Mouse (Mus musculus) liver, embryonic 13.5 days (tissue): ENCODE measurements around the gene Cdkal1. TPM values are rescaled to one million over a fixed set of nuclear protein-coding genes. Genes with fewer than 3 reads are reported as not detected.

Experiments
- ATAC-seq: fragments of 200-750 bp; cut with Nextera tagmentation; 2 replicates; pipeline ENCODE4 v1.8.0; 2017; ENCODE audit warnings: low read depth, mild to moderate bottlenecking, moderate number of reproducible peaks, moderate library complexity
- DNase-seq: peaks from one replicate; pipeline ENCODE4 v3.0.0; 2022
- H3K27ac ChIP-seq: fragments of 300-500 bp; sonication (generic); 2 replicates; pipeline ENCODE4 v1.5.1; 2015; ENCODE audit warnings: moderate library complexity, mild to moderate bottlenecking, inconsistent platforms
- H3K27me3 ChIP-seq: fragments of 300-500 bp; sonication (generic); 2 replicates; pipeline ENCODE4 v1.6.1; 2015; ENCODE audit warnings: mild to moderate bottlenecking, inconsistent platforms
- H3K36me3 ChIP-seq: fragments of 300-500 bp; sonication (generic); 2 replicates; pipeline ENCODE4 v1.6.1; 2015; ENCODE audit warnings: mild to moderate bottlenecking, inconsistent platforms
- H3K4me1 ChIP-seq: fragments of 300-500 bp; sonication (generic); replicated peaks from 2 replicates; pipeline ENCODE4 v1.6.1; 2015; ENCODE audit warnings: inconsistent platforms
- H3K4me2 ChIP-seq: fragments of 300-500 bp; sonication (generic); 2 replicates; pipeline ENCODE4 v1.6.1; 2015; ENCODE audit warnings: inconsistent platforms, mild to moderate bottlenecking, moderate library complexity
- H3K4me3 ChIP-seq: fragments of 300-500 bp; sonication (generic); replicated peaks from 2 replicates; pipeline ENCODE4 v1.5.1; 2015; ENCODE audit warnings: mild to moderate bottlenecking, inconsistent platforms
- H3K9ac ChIP-seq: fragments of 300-500 bp; sonication (generic); 2 replicates; pipeline ENCODE4 v1.6.1; 2015; ENCODE audit warnings: mild to moderate bottlenecking, inconsistent platforms
- H3K9me3 ChIP-seq: fragments of 300-500 bp; sonication (generic); replicated peaks from 2 replicates; pipeline ENCODE4 v1.6.1; 2016; ENCODE audit warnings: inconsistent platforms
- WGBS: fragments of 180-500 bp; shearing (Covaris S2); methylation state at CpG from one replicate; pipeline ENCODE4 v1.1.7; 2015; ENCODE audit not compliant: insufficient replicate concordance; 5-methylcytosine and 5-hydroxymethylcytosine counted together
- polyA plus RNA-seq: library from polyadenylated mRNA; unstranded; fragments of >200 nt; fragmentation: Nextera tagmentation; extraction: Ambion mirVana; gene quantifications from 2 replicates; pipeline ENCODE4 v1.2.1, GENCODE M21; 2015

Cdkal1 gene
- polyA plus RNA-seq, 1 experiment from 2014 or later, result 10.0 TPM

DNA sequence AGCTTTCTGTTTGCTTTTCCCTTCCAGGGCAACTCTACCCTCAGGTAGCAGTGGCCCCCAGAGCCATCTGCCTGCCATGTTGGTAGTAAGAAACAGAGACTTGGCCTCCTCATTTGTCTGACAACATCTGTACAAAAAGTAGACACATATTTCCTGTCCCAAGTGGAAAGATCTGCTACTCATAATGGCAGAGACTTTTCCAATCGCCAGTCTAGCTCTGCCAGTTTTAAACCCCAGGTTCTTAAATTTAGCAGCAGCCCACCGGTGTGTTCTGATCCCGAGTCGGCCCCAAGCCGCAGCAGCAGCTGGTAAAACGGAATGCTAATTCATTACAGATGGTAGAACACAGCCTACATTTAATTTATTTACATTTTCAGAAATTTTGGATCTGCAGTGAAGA is 251.9 kb downstream of the Cdkal1 start:
- 84% methylated on average over 6 of the region's 6 CpGs for WGBS
- Histone ChIP-seq H3K4me3 (no peak overlapping the region), H3K27ac (no peak overlapping the region), H3K4me2 (no peak overlapping the region), H3K9me3 (no peaks in the 10 kb centered on the region), H3K9ac (no peak overlapping the region), H3K4me1 (no peaks in the 10 kb centered on the region), H3K27me3 (no peaks in the 10 kb centered on the region), H3K36me3 (no peaks in the 10 kb centered on the region)
- no peak for ATAC-seq
- DNase-seq, result no peak

DNA sequence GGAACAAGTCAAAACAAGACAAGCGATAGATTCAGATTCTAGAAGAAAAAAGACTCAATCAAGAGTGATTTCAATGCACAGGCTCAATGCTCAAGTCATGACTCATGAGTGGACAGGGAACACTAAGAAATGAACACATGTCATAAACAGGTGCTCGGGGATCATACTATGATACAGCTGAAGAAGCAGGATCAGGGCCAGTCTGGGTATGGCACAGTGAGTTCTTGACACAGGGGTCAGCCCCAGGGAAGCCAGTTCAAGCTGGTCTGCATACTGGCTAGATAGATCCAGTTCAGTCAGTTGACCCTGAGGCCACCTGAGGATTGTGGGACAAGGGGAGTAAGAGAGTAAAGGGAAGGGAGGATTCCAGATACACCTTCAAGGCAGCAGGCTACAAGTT is 254.4 kb downstream of the Cdkal1 start:
- no peak for DNase-seq

DNA sequence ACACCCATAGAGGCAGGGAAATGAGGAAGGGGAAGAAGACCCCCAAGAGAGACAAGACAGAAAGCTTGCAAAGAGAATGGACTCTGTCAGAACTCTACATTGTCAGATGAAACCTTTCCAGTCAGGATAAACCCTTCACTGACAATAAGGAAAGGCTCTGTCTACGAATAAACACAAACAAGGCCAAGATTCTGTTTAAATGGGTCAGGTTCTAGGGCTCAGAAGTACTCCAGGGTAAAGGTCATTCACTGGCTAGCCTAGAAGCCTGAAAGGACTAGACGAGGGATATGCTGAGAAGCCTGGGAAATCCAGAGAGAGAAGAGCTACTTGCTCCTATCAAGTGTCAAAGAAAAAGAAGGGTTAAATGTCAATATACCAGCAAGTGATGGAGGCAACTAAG is 255.8 kb downstream of the Cdkal1 start:
- WGBS, result 60% methylated on average over 2 of the region's 2 CpGs
- Histone ChIP-seq H3K9me3 (no peaks in the 10 kb centered on the region), H3K9ac (no peak overlapping the region), H3K27ac (no peak overlapping the region), H3K4me1 (no peaks in the 10 kb centered on the region), H3K27me3 (no peaks in the 10 kb centered on the region), H3K4me2 (no peak overlapping the region), H3K36me3 (no peaks in the 10 kb centered on the region), H3K4me3 (no peak overlapping the region)
- ATAC-seq, result no peak
- no peak for DNase-seq

More for the DNA sequence above, 254.4 kb downstream of the Cdkal1 start:
- Histone ChIP-seq H3K27ac (no peak overlapping the region), H3K4me2 (no peak overlapping the region), H3K4me3 (no peak overlapping the region), H3K27me3 (no peaks in the 10 kb centered on the region), H3K9ac (no peak overlapping the region), H3K36me3 (no peaks in the 10 kb centered on the region), H3K9me3 (no peaks in the 10 kb centered on the region), H3K4me1 (no peaks in the 10 kb centered on the region)
- 75% methylated on average over 2 of the region's 2 CpGs for WGBS
- no peak for ATAC-seq

DNA sequence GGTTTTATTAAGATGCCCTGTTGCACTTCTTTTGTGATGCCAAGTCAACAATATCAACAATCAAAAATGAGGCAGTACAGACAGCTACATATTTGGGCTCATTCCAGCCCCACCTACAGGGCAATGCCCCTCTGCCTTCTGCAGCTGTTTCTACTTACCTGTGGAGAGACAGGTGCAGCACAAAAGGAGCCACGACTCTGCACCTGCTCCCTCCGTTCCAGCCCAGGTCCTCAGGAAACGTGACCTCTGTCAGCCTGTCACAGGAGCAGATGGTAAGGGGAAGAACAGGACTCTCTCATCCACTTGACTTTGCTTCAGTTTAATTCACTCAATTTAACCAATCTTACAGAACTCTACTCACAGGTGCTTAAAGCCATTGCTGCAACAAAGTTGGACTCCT is 258.7 kb downstream of the Cdkal1 start:
- no peaks in the 10 kb centered on the region for H3K9me3 ChIP-seq
- no peak overlapping the region for H3K9ac ChIP-seq
- 54% methylated on average over 3 of the region's 3 CpGs for WGBS
- no peaks in the 10 kb centered on the region for H3K36me3 ChIP-seq
- H3K4me3 ChIP-seq, result no peak overlapping the region
- H3K27me3 ChIP-seq, result no peaks in the 10 kb centered on the region
- no peaks in the 10 kb centered on the region for H3K4me1 ChIP-seq
- H3K4me2 ChIP-seq, result no peak overlapping the region
- DNase-seq (no peak), ATAC-seq (no peak)
- H3K27ac ChIP-seq, result no peak overlapping the region

DNA sequence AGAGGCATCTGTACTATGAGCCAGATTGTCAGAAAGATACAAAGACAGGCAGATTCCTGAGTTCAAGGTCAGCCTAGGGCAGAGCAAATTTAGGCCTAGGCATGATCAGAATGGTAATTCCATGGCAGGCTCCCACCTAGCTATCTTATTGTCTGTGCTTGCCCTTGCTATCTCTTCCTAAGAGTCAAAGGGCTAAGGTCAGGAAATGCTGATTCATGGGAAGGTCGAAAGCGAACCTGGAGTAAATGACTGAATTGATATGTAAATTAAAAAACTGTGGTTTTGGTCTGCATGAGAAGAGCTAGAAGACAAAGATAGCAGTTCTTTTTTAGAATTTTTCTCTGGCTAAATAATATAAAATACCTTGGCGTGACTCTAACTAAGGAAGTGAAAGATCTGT is 262.4 kb downstream of the Cdkal1 start:
- Histone ChIP-seq H3K9ac (no peak overlapping the region), H3K4me1 (no peaks in the 10 kb centered on the region), H3K27ac (no peak overlapping the region), H3K36me3 (no peaks in the 10 kb centered on the region), H3K4me3 (no peak overlapping the region), H3K9me3 (no peaks in the 10 kb centered on the region), H3K4me2 (no peak overlapping the region), H3K27me3 (no peaks in the 10 kb centered on the region)
- DNase-seq (no peak), ATAC-seq (no peak)
- WGBS, result 77% methylated on average over 3 of the region's 3 CpGs

DNA sequence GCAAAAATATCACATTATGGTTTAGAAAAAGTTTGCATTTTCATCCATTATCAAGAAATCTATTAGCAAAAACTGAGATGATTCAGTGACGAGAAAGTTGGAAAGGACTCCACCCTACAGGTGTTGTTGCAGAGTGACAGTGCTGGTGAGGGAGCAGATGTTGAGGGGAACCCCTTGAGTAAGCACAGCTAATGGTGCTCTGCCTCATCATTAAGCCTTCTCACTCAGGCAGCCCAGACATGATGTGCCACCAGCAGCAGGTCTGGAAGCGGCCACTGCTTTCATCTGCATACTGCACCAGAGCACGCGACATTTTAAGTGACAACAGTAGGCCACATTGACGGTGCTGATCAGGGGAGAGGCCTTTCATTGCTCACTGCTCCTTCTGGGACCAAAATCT is 264.8 kb downstream of the Cdkal1 start:
- DNase-seq, result no peak
- no peaks in the 10 kb centered on the region for H3K9me3 ChIP-seq
- no peaks in the 10 kb centered on the region for H3K36me3 ChIP-seq
- no peak for ATAC-seq
- H3K9ac ChIP-seq, result no peak overlapping the region
- WGBS, result 82% methylated on average over 5 of the region's 5 CpGs
- no peak overlapping the region for H3K27ac ChIP-seq
- H3K4me3 ChIP-seq, result no peak overlapping the region
- no peaks in the 10 kb centered on the region for H3K4me1 ChIP-seq
- no peak overlapping the region for H3K4me2 ChIP-seq
- no peaks in the 10 kb centered on the region for H3K27me3 ChIP-seq

DNA sequence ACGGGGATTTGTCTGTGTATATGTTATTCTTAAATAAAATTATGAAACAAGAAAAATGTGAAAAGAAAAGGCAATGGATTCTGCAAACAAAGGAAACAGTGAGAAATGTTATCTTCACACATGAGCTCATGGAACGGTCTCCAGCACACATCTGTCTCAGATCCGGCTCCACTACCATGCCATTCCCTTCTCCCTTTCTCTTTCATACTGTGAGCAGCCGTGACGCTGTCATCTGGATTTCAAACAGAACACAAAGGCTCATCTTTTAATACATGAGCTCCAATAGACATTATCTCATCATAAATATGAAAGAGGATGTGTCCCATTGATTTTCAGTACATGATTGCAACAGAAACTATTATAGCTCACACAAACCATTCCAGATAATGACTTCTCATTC is 265.3 kb downstream of the Cdkal1 start:
- Histone ChIP-seq H3K4me3 (no peak overlapping the region), H3K9ac (no peak overlapping the region), H3K27me3 (no peaks in the 10 kb centered on the region), H3K27ac (no peak overlapping the region), H3K4me2 (no peak overlapping the region), H3K36me3 (no peaks in the 10 kb centered on the region), H3K4me1 (no peaks in the 10 kb centered on the region), H3K9me3 (no peaks in the 10 kb centered on the region)
- no peak for ATAC-seq
- 75% methylated on average over 5 of the region's 5 CpGs for WGBS
- DNase-seq, result no peak

DNA sequence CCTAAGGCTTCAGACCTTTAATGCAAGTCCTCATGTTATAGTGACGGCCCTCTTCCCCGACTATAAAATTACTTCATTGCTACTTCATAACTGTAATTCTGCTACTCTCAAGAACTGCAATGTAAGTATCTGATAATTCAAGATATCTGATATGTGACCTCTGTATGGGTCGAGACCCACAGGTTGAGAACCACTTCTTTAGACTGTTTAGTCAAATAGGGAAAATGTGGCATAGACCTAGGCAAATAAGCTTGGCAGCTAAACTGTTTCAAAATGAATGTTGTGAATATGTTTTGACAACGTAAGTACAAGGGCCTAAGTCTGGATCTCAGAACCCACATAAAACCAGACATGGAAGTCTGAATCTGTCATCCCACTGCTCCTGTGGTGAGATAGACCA is 266.8 kb downstream of the Cdkal1 start:
- Histone ChIP-seq H3K4me1 (no peaks in the 10 kb centered on the region), H3K4me3 (no peak overlapping the region), H3K27ac (no peak overlapping the region), H3K9ac (no peak overlapping the region), H3K27me3 (no peaks in the 10 kb centered on the region), H3K36me3 (no peaks in the 10 kb centered on the region), H3K9me3 (no peaks in the 10 kb centered on the region), H3K4me2 (no peak overlapping the region)
- WGBS, result 77% methylated on average over 4 of the region's 4 CpGs
- no peak for DNase-seq
- ATAC-seq, result no peak

DNA sequence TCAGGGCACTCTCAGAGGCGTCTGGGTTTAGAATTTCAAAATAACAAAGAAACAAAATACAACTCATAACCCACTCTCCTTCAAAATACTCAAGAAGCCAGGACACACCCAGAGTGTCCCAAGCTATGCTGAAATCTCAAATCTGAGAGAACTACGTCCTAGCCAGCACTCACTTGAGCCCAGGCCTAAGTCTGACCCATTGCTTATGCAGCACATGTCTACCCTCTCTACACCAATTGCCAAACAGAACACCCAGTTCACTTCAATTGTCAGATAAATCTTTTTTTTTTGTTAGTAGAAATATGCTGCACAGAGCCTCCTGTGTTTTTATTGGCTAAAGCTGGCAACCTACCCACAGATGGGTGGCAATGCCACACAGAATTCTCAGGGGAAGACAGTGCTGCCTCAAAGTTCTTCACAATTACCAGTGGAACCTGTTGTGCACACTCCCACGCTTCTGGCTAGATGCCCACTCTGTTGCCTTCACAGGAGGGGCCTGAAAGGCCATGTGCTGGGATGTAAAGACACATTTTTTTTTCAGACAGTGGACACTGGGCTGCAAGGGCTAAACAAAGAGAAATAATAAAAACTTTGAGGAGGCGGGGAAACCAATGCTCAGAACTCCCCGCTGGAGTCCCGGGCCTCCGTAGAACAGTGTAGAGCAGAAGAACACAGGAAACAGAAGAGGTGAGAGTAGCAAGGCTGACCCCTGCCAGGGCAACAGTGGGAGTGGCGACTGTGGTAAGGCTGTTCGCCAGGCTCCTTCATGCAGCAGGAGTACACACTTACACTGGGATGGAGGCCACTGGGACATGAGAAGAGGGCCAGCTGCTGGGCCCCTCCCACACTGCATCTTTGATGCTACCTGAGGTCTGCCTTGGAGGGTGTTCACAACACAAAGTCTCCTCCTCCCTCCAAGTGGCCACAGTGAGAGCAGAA is 273.4 kb downstream of the Cdkal1 start:
- H3K36me3 ChIP-seq, result no peaks in the 10 kb centered on the region
- no peaks in the 10 kb centered on the region for H3K4me1 ChIP-seq
- ATAC-seq (no peak), DNase-seq (no peak)
- H3K27me3 ChIP-seq, result no peaks in the 10 kb centered on the region
- H3K27ac ChIP-seq, result no peak overlapping the region
- no peak overlapping the region for H3K9ac ChIP-seq
- H3K9me3 ChIP-seq, result no peaks in the 10 kb centered on the region
- H3K4me2 ChIP-seq, result no peak overlapping the region
- 76% methylated on average over 9 of the region's 9 CpGs for WGBS
- H3K4me3 ChIP-seq, result no peak overlapping the region

DNA sequence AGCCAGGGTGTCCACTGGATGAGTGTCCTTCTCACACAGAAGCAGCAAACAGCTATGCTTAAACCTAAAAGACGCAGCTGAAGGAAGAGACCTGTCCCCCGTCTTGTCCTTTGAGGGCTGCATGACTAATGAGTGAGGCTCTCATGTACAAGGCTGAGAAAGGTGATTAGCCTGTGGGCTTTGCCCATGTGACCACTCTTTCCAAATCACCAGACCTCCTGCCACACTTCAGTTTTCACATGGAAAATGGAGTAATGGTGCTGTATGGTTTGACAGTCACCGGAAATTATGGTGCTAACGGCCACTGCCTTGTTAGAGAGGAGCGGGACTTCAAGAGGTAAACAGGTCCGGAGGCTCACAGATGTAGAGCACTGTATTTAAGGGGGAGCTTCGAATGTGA is 274.7 kb downstream of the Cdkal1 start:
- DNase-seq (no peak), ATAC-seq (no peak)
- H3K4me3 ChIP-seq, result no peak overlapping the region
- H3K4me1 ChIP-seq, result no peaks in the 10 kb centered on the region
- H3K27ac ChIP-seq, result no peak overlapping the region
- no peaks in the 10 kb centered on the region for H3K36me3 ChIP-seq
- WGBS, result 78% methylated on average over 7 of the region's 7 CpGs
- no peak overlapping the region for H3K4me2 ChIP-seq
- no peaks in the 10 kb centered on the region for H3K9me3 ChIP-seq
- H3K9ac ChIP-seq, result no peak overlapping the region
- no peaks in the 10 kb centered on the region for H3K27me3 ChIP-seq

DNA sequence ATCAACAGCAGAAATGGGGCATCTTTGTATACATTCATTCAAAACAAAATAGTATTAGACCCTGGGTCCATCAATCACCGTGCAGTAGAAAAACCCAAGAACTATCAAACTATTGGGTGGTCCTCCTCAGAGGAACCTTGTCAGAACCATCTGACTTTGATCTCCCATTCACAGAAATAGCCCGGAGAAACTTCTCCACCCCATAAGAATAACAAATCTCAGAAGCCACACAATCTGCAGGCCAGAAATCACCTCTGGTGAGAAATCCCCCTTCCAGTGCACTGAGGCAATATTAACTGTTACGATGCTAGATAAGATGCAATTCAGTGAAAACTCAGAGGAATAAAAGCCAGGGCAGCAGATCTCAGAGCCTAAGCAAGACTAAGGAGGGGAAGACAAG is 275.5 kb downstream of the Cdkal1 start:
- DNase-seq, result no peak
- H3K9me3 ChIP-seq, result no peaks in the 10 kb centered on the region
- H3K36me3 ChIP-seq, result no peaks in the 10 kb centered on the region
- ATAC-seq, result no peak
- H3K27ac ChIP-seq, result no peak overlapping the region
- no peaks in the 10 kb centered on the region for H3K27me3 ChIP-seq
- H3K4me3 ChIP-seq, result no peak overlapping the region
- 68% methylated on average over 3 of the region's 3 CpGs for WGBS
- no peak overlapping the region for H3K4me2 ChIP-seq
- no peaks in the 10 kb centered on the region for H3K4me1 ChIP-seq
- H3K9ac ChIP-seq, result no peak overlapping the region

DNA sequence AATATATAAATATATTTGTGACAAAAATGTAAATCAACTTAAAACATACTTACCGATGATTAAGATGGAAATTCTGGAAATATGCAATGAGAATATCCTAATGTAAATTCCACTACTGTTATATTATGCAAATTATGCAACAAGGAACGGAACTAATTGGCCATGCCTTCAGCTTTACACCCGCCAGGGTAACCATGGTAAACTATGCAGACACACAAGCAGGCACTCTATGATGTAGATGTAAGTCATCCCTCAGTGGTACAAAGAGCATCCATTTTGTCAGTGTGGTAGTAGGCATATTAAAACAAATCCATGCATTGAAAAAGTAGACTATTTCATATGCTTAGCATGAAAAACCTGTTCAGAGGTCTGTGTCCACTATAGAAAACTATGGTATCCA is 276.9 kb downstream of the Cdkal1 start:
- WGBS, result 68% methylated on average over 3 of the region's 3 CpGs
- ATAC-seq, result no peak
- Histone ChIP-seq H3K4me2 (no peak overlapping the region), H3K27ac (no peak overlapping the region), H3K9ac (no peak overlapping the region), H3K4me3 (no peak overlapping the region), H3K4me1 (no peaks in the 10 kb centered on the region), H3K27me3 (no peaks in the 10 kb centered on the region), H3K9me3 (no peaks in the 10 kb centered on the region), H3K36me3 (no peaks in the 10 kb centered on the region)
- DNase-seq, result no peak
